Mouse (Mus musculus): ENCODE measurements around the gene Ror2. TPM values are rescaled to one million over a fixed set of nuclear protein-coding genes. Genes with fewer than 3 reads are reported as not detected.

Ror2 gene
- polyA plus RNA-seq, 1 experiment from 2014 or later: 13.2 TPM

GRCm38 (mm10) chr13:53065122-53065521, 220.8 kb downstream of the Ror2 start:
- Histone ChIP-seq H3K4me1 (ENCODE audit: control insufficient read depth in 2 of 2, insufficient read depth in 2 of 2, low read length in 2 of 2) (peaks cover 14% of the 10 kb centered on the region in 2 experiments), H3K4me3 (ENCODE audit: control insufficient read depth in 1 of 2, insufficient read depth in 1 of 2, low read depth in 1 of 2, low read length in 2 of 2) (no peak overlapping the region), H3K9me3 (ENCODE audit: control insufficient read depth, low read length) (0 out of 2 replicates have a peak, but pooled peaks cover 2% of the 10 kb centered on the region), H3K36me3 (ENCODE audit: control insufficient read depth, insufficient read depth, low read length) (no peaks in the 10 kb centered on the region), H3K27me3 (ENCODE audit: control insufficient read depth, insufficient read depth, low read length) (no peaks in the 10 kb centered on the region), H3K9ac (ENCODE audit: low read length) (no peak overlapping the region), H3K4me2 (ENCODE audit: low read length) (no peak overlapping the region), H3K27ac (replicated peaks in 1 of 2; ENCODE audit: control insufficient read depth in 1 of 2, insufficient read depth in 1 of 2, low read depth in 2 of 2, low read length in 2 of 2) (no peak overlapping the region)
- 81% methylated on average over 11 of the region's 11 CpGs for WGBS
- ATAC-seq (ENCODE audit: insufficient number of reproducible peaks, insufficient read depth, low FRiP score, low read depth): no peak

DNA sequence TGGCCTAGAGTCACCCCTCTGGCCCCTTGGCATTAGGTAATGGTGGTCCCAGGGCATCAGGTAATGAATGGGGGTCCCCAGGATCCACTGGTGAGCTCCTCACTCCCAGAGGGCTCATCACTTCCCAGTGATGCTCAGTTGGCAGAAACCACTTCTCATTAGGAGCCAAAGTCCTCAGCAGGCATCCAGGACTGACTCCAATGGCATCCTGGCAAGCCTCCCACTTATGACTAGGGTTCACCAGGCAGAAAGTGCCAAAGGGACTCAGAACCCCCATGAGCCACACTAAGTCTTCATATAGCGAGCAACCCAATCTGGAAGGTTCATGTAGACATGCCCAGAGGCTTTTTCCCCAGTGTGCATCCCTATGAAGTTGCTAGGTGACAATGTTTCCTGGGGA, 221.2 kb downstream of the Ror2 start:
- WGBS: 91% methylated on average over 1 of the region's 1 CpGs
- Histone ChIP-seq H3K27ac (replicated peaks in 1 of 2; ENCODE audit: control insufficient read depth in 1 of 2, insufficient read depth in 1 of 2, low read depth in 2 of 2, low read length in 2 of 2) (no peak overlapping the region), H3K9ac (ENCODE audit: low read length) (no peak overlapping the region), H3K36me3 (ENCODE audit: control insufficient read depth, insufficient read depth, low read length) (no peaks in the 10 kb centered on the region), H3K4me1 (ENCODE audit: control insufficient read depth in 2 of 2, insufficient read depth in 2 of 2, low read length in 2 of 2) (peaks cover 14% of the 10 kb centered on the region in 2 experiments), H3K9me3 (ENCODE audit: control insufficient read depth, low read length) (0 out of 2 replicates have a peak, but pooled peaks cover 3% of the 10 kb centered on the region), H3K27me3 (ENCODE audit: control insufficient read depth, insufficient read depth, low read length) (no peaks in the 10 kb centered on the region), H3K4me3 (ENCODE audit: control insufficient read depth in 1 of 2, insufficient read depth in 1 of 2, low read depth in 1 of 2, low read length in 2 of 2) (no peak overlapping the region), H3K4me2 (ENCODE audit: low read length) (no peak overlapping the region)
- no peak for ATAC-seq (ENCODE audit: insufficient number of reproducible peaks, insufficient read depth, low FRiP score, low read depth)

Other genes with a start within 250 kb of the Ror2 start
- gene Sptlc1, start 91.3 kb upstream of the Ror2 start, polyA plus RNA-seq (2014; fragmentation: Nextera tagmentation; extraction: Ambion mirVana): 19.9 and 22.8 TPM in 2 replicates
- gene Msx2, start 186.9 kb upstream of the Ror2 start, polyA plus RNA-seq (2014; fragmentation: Nextera tagmentation; extraction: Ambion mirVana): 2.8 and 3.0 TPM in 2 replicates

Measured in heart, embryonic 14.5 days (tissue).